Mouse (Mus musculus): Measurements from ENCODE around the gene Amdhd1. TPM values are rescaled to one million over a fixed set of nuclear protein-coding genes. Genes with fewer than 3 reads are reported as not detected.

Gene Amdhd1
- polyA plus RNA-seq, 1 experiment from 2014 or later, result 0.12 TPM

DNA sequence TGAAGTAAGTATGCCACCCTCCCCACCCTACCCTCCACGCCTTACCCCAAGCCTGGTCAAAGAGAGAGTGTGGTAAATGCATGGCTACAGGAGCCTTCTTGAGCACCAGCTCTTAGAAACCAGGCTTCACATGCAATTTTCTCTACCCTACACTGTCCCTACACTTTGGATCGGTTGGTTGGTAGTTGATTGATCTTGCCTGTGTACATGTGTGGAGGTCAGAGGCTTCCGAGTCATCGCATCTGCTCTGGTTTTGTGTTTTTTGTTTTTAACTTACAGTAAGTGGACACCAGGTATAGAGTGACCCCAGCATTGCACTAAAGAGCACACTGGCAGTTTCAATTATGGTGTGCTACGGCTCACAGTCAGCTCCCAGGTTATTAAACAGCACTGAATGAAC, 4.3 kb upstream of the Amdhd1 start:
- H3K36me3 ChIP-seq (ENCODE audit: control insufficient read depth, insufficient read depth, low read length), result no peaks in the 10 kb centered on the region
- H3K9ac ChIP-seq (ENCODE audit: low read length), result no peak overlapping the region
- no peaks in the 10 kb centered on the region for H3K4me1 ChIP-seq (ENCODE audit: control insufficient read depth, insufficient read depth, low read length)
- DNase-seq (ENCODE audit: low spot score) (no peak), ATAC-seq (ENCODE audit: insufficient read depth, low FRiP score, low TSS enrichment) (no peak)
- no peaks in the 10 kb centered on the region for H3K27me3 ChIP-seq (ENCODE audit: control insufficient read depth, insufficient read depth, low read length)
- no peak overlapping the region for H3K27ac ChIP-seq (ENCODE audit: low read depth, low read length)
- H3K4me3 ChIP-seq (ENCODE audit: low read depth, low read length), result no peak overlapping the region
- no peaks in the 10 kb centered on the region for H3K9me3 ChIP-seq (ENCODE audit: control insufficient read depth, low read length)
- no peak overlapping the region for H3K4me2 ChIP-seq (ENCODE audit: low read depth)
- WGBS, result 83% methylated on average over 5 of the region's 5 CpGs

GRCm38 (mm10) chr10:93543176-93543575, 3.3 kb upstream of the Amdhd1 start:
- Histone ChIP-seq H3K4me1 (ENCODE audit: control insufficient read depth, insufficient read depth, low read length) (no peaks in the 10 kb centered on the region), H3K36me3 (ENCODE audit: control insufficient read depth, insufficient read depth, low read length) (no peaks in the 10 kb centered on the region), H3K9ac (ENCODE audit: low read length) (no peak overlapping the region), H3K4me2 (ENCODE audit: low read depth) (no peak overlapping the region), H3K27me3 (ENCODE audit: control insufficient read depth, insufficient read depth, low read length) (no peaks in the 10 kb centered on the region), H3K4me3 (ENCODE audit: low read depth, low read length) (no peak overlapping the region), H3K27ac (ENCODE audit: low read depth, low read length) (no peak overlapping the region), H3K9me3 (ENCODE audit: control insufficient read depth, low read length) (no peaks in the 10 kb centered on the region)
- WGBS, result 58% methylated on average over 6 of the region's 6 CpGs
- no peak for ATAC-seq (ENCODE audit: insufficient read depth, low FRiP score, low TSS enrichment)
- DNase-seq (ENCODE audit: low spot score), result no peak

DNA sequence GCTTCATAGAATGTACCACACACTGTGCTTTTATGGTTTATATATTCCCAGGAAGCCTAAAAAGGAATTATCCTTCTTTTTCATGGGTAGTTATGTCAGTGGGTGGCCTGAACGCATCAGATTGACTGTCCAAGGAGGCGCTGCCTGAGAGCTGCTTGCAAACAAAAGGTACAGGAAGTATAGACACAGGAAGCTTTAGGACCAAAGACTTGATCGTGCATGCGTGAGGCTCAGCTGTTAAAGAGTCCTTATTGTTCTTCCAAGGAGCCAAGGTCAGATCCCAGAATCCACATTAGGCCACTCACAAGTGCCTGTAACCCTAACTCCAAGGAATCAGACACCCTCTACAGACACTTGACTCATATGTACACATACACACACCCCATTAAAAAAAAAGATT, 2.5 kb upstream of the Amdhd1 start:
- Histone ChIP-seq H3K36me3 (ENCODE audit: control insufficient read depth, insufficient read depth, low read length) (no peaks in the 10 kb centered on the region), H3K27ac (ENCODE audit: low read depth, low read length) (no peak overlapping the region), H3K9me3 (ENCODE audit: control insufficient read depth, low read length) (no peaks in the 10 kb centered on the region), H3K4me1 (ENCODE audit: control insufficient read depth, insufficient read depth, low read length) (no peaks in the 10 kb centered on the region), H3K4me2 (ENCODE audit: low read depth) (no peak overlapping the region), H3K27me3 (ENCODE audit: control insufficient read depth, insufficient read depth, low read length) (no peaks in the 10 kb centered on the region), H3K4me3 (ENCODE audit: low read depth, low read length) (no peak overlapping the region), H3K9ac (ENCODE audit: low read length) (no peak overlapping the region)
- ATAC-seq (ENCODE audit: insufficient read depth, low FRiP score, low TSS enrichment) (no peak), DNase-seq (ENCODE audit: low spot score) (no peak)
- WGBS, result 47% methylated on average over 4 of the region's 4 CpGs

DNA sequence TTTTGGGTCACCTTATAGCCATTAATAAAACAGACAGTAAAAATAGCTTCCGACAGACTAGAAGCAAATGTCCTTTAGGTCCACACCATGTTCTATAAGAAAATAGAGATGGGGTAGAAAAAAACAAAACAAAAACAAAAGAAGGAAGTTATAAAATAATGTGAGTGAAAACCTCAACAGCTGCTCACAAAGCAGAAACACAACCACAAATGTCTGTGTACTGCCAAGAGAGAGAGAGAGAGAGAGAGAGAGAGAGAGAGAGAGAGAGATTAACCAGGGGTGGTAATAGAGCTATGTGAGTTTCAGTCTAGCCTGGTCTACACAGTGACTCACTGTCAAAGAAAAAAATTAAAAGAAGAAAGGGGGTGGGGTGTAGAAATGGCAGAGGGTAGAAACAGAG, 1.8 kb upstream of the Amdhd1 start:
- Histone ChIP-seq H3K4me1 (ENCODE audit: control insufficient read depth, insufficient read depth, low read length) (no peaks in the 10 kb centered on the region), H3K4me2 (ENCODE audit: low read depth) (no peak overlapping the region), H3K27me3 (ENCODE audit: control insufficient read depth, insufficient read depth, low read length) (no peaks in the 10 kb centered on the region), H3K9me3 (ENCODE audit: control insufficient read depth, low read length) (no peaks in the 10 kb centered on the region), H3K4me3 (ENCODE audit: low read depth, low read length) (no peak overlapping the region), H3K27ac (ENCODE audit: low read depth, low read length) (no peak overlapping the region), H3K9ac (ENCODE audit: low read length) (no peak overlapping the region), H3K36me3 (ENCODE audit: control insufficient read depth, insufficient read depth, low read length) (no peaks in the 10 kb centered on the region)
- DNase-seq (ENCODE audit: low spot score), result no peak
- 83% methylated on average over 1 of the region's 1 CpGs for WGBS
- no peak for ATAC-seq (ENCODE audit: insufficient read depth, low FRiP score, low TSS enrichment)

DNA sequence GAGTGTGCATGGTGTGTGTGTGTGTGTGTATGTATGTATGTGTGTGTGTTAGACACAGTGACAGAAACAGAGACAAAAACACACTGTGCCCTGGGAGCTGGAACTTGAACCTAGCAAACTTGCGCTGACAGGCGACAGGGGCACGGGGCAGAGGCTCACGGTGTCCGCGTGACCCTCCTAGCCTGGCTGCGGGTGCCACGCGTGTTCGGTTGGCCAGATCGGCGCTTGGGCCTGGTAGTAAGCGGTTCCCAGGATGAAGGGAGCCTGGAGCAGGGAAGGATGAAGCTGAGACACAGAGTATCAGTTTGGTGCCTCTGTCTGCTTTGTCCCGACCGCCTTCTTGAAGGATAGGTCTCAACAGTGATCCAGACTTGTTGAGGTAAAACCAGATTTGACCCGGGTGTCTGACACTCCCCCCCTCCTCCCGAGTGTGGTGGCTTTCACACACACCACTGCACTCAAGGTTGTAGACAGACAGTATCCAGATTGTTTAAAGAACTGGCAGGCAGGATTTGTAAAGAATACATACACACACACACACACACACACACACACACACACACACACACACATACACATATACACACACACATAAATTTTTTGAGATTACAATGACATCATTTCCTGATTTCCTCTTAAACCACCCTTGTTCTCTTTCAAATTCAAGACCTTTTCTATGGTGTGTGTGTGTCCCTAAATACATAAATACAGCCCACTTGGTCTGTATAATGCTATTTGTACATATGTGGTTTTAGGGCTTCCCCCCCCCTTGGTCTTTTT, 788 bp upstream of the Amdhd1 start, which contains the start of gene Ccdc38:
Ccdc38 (plus strand) TSS at position 202 of the 780 bp plus-strand sequence.
- ATAC-seq (ENCODE audit: insufficient read depth, low FRiP score, low TSS enrichment), result peak; percentile 28; the same call in 1 of the 2 replicates
- 77% methylated on average over 17 of the region's 17 CpGs for WGBS

DNA sequence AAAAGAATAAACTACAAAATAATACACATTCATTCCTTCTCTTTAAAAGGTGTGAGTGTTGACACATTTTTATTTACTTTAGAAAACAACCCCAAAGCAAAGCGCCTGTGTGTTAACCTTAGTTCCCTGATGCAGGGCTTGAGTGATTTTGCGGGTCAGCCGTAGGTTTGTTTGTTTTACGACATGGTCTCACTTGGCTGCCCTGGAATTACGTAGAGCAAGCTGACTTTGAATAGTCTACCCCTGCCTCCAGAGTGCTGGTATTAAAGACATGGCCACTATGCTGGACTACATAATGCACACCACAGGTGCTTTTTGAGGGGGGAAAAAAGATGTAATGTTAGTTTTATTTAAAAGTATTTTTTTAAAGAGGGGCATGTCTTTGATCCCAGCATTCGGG, 1.0 kb downstream of the Amdhd1 start:
- ATAC-seq (ENCODE audit: insufficient read depth, low FRiP score, low TSS enrichment) (no peak), DNase-seq (ENCODE audit: low spot score) (no peak)
- Histone ChIP-seq H3K4me1 (ENCODE audit: control insufficient read depth, insufficient read depth, low read length) (no peaks in the 10 kb centered on the region), H3K9ac (ENCODE audit: low read length) (no peak overlapping the region), H3K4me2 (ENCODE audit: low read depth) (no peak overlapping the region), H3K4me3 (ENCODE audit: low read depth, low read length) (no peak overlapping the region), H3K9me3 (ENCODE audit: control insufficient read depth, low read length) (no peaks in the 10 kb centered on the region), H3K27me3 (ENCODE audit: control insufficient read depth, insufficient read depth, low read length) (0 out of 2 replicates have a peak, but pooled peaks cover 5% of the 10 kb centered on the region), H3K36me3 (ENCODE audit: control insufficient read depth, insufficient read depth, low read length) (no peaks in the 10 kb centered on the region), H3K27ac (ENCODE audit: low read depth, low read length) (no peak overlapping the region)
- 49% methylated on average over 6 of the region's 6 CpGs for WGBS

More for the DNA sequence above, 788 bp upstream of the Amdhd1 start, which contains the start of gene Ccdc38:
- H3K36me3 ChIP-seq (ENCODE audit: control insufficient read depth, insufficient read depth, low read length), result no peaks in the 10 kb centered on the region
- peak within 1 kb of the TSS; percentile 29 for H3K4me3 ChIP-seq (ENCODE audit: low read depth, low read length)
- H3K27ac ChIP-seq (ENCODE audit: low read depth, low read length), result no peak within 1 kb of the TSS
- peak within 1 kb of the TSS; percentile 18; the same call in 1 of the 2 replicates for H3K9ac ChIP-seq (ENCODE audit: low read length)
- no peaks in the 10 kb centered on the region for H3K4me1 ChIP-seq (ENCODE audit: control insufficient read depth, insufficient read depth, low read length)
- H3K9me3 ChIP-seq (ENCODE audit: control insufficient read depth, low read length), result no peaks in the 10 kb centered on the region
- peak within 1 kb of the TSS; percentile 67 for H3K4me2 ChIP-seq (ENCODE audit: low read depth)
- no peak for DNase-seq (ENCODE audit: low spot score)
- no peaks in the 10 kb centered on the region for H3K27me3 ChIP-seq (ENCODE audit: control insufficient read depth, insufficient read depth, low read length)

DNA sequence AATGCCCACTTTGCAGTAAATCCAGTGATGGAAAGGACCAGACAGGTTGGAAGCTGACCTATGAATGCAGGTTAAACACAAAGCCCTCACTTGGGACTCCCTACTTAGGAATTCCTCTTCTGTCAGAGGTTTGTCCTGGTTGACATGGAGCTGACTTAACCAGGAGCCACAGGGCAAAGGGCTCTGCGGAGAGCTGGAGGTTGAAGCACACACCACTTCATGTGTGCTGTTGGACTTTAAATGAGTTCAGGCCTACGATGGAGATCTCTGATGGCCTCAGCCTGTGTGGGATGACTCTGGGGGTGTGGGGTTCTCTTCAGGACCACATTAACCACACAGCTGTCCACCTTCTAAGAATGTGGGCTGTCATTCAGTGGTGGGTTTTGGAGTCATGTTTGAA, 1.5 kb downstream of the Amdhd1 start:
- no peak for DNase-seq (ENCODE audit: low spot score)
- Histone ChIP-seq H3K27ac (ENCODE audit: low read depth, low read length) (no peak overlapping the region), H3K4me3 (ENCODE audit: low read depth, low read length) (no peak overlapping the region), H3K4me1 (ENCODE audit: control insufficient read depth, insufficient read depth, low read length) (no peaks in the 10 kb centered on the region), H3K9ac (ENCODE audit: low read length) (no peak overlapping the region), H3K27me3 (ENCODE audit: control insufficient read depth, insufficient read depth, low read length) (0 out of 2 replicates have a peak, but pooled peaks cover 5% of the 10 kb centered on the region), H3K36me3 (ENCODE audit: control insufficient read depth, insufficient read depth, low read length) (no peaks in the 10 kb centered on the region), H3K9me3 (ENCODE audit: control insufficient read depth, low read length) (no peaks in the 10 kb centered on the region), H3K4me2 (ENCODE audit: low read depth) (no peak overlapping the region)
- WGBS, result 89% methylated on average over 2 of the region's 2 CpGs
- no peak for ATAC-seq (ENCODE audit: insufficient read depth, low FRiP score, low TSS enrichment)

DNA sequence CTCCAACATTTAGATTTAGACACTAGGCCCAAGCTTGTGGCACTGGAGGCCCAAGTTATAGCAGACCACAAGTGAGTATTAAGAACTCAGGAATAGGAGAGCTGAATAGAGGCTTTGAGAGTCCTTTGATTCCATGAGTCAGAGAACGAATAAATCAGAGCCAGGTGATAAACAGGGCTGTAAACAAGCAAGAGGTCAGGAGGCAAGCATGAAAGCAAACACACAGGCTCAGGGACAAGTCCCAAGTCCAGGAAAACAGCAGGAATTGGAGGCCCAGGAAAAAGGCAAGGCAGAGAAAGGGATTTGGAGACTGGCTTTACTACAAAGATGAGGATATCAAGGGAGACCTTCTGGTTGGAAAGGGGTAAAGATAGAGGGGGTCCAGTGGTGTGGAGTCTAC, 14.5 kb downstream of the Amdhd1 start:
- 82% methylated on average over 1 of the region's 1 CpGs for WGBS
- Histone ChIP-seq H3K4me1 (ENCODE audit: control insufficient read depth, insufficient read depth, low read length) (no peaks in the 10 kb centered on the region), H3K4me2 (ENCODE audit: low read depth) (no peak overlapping the region), H3K9ac (ENCODE audit: low read length) (no peak overlapping the region), H3K9me3 (ENCODE audit: control insufficient read depth, low read length) (no peaks in the 10 kb centered on the region), H3K27ac (ENCODE audit: low read depth, low read length) (no peak overlapping the region), H3K36me3 (ENCODE audit: control insufficient read depth, insufficient read depth, low read length) (no peaks in the 10 kb centered on the region), H3K4me3 (ENCODE audit: low read depth, low read length) (no peak overlapping the region), H3K27me3 (ENCODE audit: control insufficient read depth, insufficient read depth, low read length) (no peaks in the 10 kb centered on the region)
- DNase-seq (ENCODE audit: low spot score), result no peak
- ATAC-seq (ENCODE audit: insufficient read depth, low FRiP score, low TSS enrichment), result no peak

DNA sequence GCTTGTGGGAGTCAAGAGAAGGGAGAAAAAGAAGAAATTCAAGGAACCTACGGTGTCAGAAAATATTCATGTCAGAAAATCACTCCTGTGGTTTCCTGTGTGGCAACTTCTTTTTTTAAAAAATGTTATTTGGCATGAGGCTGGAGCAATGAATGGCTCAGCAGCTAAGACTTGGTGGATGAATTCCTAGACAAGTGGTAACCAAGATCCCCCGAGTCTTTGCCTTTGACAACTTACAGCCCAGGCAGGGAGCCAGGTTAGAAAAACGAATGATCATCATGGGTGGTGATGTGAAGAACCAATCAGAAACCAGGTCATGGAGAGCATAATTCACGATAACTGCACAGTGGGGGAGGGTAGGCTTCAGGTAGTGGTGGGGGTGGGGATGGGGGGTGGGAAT, 18.8 kb downstream of the Amdhd1 start:
- no peaks in the 10 kb centered on the region for H3K4me1 ChIP-seq (ENCODE audit: control insufficient read depth, insufficient read depth, low read length)
- H3K27ac ChIP-seq (ENCODE audit: low read depth, low read length), result no peak overlapping the region
- ATAC-seq (ENCODE audit: insufficient read depth, low FRiP score, low TSS enrichment) (no peak), DNase-seq (ENCODE audit: low spot score) (no peak)
- H3K9me3 ChIP-seq (ENCODE audit: control insufficient read depth, low read length), result no peaks in the 10 kb centered on the region
- WGBS, result 67% methylated on average over 4 of the region's 4 CpGs
- no peak overlapping the region for H3K9ac ChIP-seq (ENCODE audit: low read length)
- no peak overlapping the region for H3K4me3 ChIP-seq (ENCODE audit: low read depth, low read length)
- H3K36me3 ChIP-seq (ENCODE audit: control insufficient read depth, insufficient read depth, low read length), result no peaks in the 10 kb centered on the region
- no peak overlapping the region for H3K4me2 ChIP-seq (ENCODE audit: low read depth)
- no peaks in the 10 kb centered on the region for H3K27me3 ChIP-seq (ENCODE audit: control insufficient read depth, insufficient read depth, low read length)

All from neural tube, embryonic 11.5 days (tissue).